Mouse (Mus musculus) liver, adult 2 months (tissue): Measurements from ENCODE around the gene Tor1a. TPM values are rescaled to one million over a fixed set of nuclear protein-coding genes. Genes with fewer than 3 reads are reported as not detected.
"Not testable (repeated sequence)": the region's sequence is repeated elsewhere in the genome, so short reads cannot be mapped to it uniquely, and the experiment has no call there.

Experiments
- DNase-seq: peaks from one replicate; pipeline ENCODE4 v3.0.0-alpha.2; 2011; ENCODE audit warnings: low read depth, low spot score; ENCODE audit errors: extremely low read depth
- H3K27ac ChIP-seq: fragments of 200-500 bp; replicated peaks from 2 replicates; pipeline ENCODE4 v1.5.1; 2012; ENCODE audit warnings: low read depth, mild to moderate bottlenecking, control low read depth, inconsistent platforms, low read length; ENCODE audit not compliant: insufficient read depth
- H3K27me3 ChIP-seq: fragments of 200-500 bp; 2 replicates; pipeline ENCODE4 v1.6.1; 2012; ENCODE audit warnings: mild to moderate bottlenecking, moderate library complexity, low read length, inconsistent platforms; ENCODE audit not compliant: control insufficient read depth, insufficient read depth
- H3K36me3 ChIP-seq: fragments of 200-500 bp; 2 replicates; pipeline ENCODE4 v1.6.1; 2012; ENCODE audit warnings: low read length, inconsistent platforms; ENCODE audit not compliant: control insufficient read depth, insufficient read depth
- H3K4me1 ChIP-seq: fragments of 200-500 bp; 2 replicates; pipeline ENCODE4 v1.6.1; 2011; ENCODE audit warnings: low read length; ENCODE audit not compliant: control insufficient read depth, insufficient read depth
- H3K4me3 ChIP-seq: fragments of 200-500 bp; 2 replicates; pipeline ENCODE4 v1.5.1; 2011; ENCODE audit warnings: low read depth, mild to moderate bottlenecking, control low read depth, low read length, moderate library complexity; ENCODE audit not compliant: insufficient read depth
- H3K79me2 ChIP-seq: fragments of 200-500 bp; 2 replicates; pipeline ENCODE4 v1.6.1; 2012; ENCODE audit warnings: inconsistent platforms, mild to moderate bottlenecking, low read length, moderate library complexity; ENCODE audit not compliant: control insufficient read depth, insufficient read depth
- H3K9ac ChIP-seq: fragments of 200-500 bp; 2 replicates; pipeline ENCODE4 v1.6.1; 2012; ENCODE audit warnings: low read depth, mild to moderate bottlenecking, control low read depth, inconsistent platforms, low read length
- CTCF ChIP-seq: fragments of 200-500 bp; IDR thresholded peaks from 2 replicates; pipeline ENCODE4 v1.5.1; 2011; ENCODE audit warnings: low read depth, low read length, control low read depth
- POLR2A ChIP-seq: fragments of 200-500 bp; IDR thresholded peaks from 2 replicates; pipeline ENCODE4 v1.6.1; 2011; ENCODE audit warnings: low read length, control low read depth; ENCODE audit not compliant: insufficient read depth; ENCODE audit errors: extremely low read depth
- WGBS: fragments of 180-500 bp; shearing (Covaris S2); methylation state at CpG from one replicate; pipeline ENCODE4 v1.1.7; 2018; 5-methylcytosine and 5-hydroxymethylcytosine counted together
- polyA plus RNA-seq: library from polyadenylated mRNA; depleted of rRNA; stranded (reverse); fragments of >200 nt; gene quantifications from 2 replicates; pipeline ENCODE4 v1.2.3, GENCODE M21; 2012
- total RNA-seq: library from RNA; depleted of rRNA; stranded (reverse); fragments of >200 nt; gene quantifications from 2 replicates; pipeline ENCODE4 v1.2.3, GENCODE M21; 2014

Tor1a gene
- total and polyA plus RNA-seq, 2 experiments: 54.2 to 76.6 TPM

DNA sequence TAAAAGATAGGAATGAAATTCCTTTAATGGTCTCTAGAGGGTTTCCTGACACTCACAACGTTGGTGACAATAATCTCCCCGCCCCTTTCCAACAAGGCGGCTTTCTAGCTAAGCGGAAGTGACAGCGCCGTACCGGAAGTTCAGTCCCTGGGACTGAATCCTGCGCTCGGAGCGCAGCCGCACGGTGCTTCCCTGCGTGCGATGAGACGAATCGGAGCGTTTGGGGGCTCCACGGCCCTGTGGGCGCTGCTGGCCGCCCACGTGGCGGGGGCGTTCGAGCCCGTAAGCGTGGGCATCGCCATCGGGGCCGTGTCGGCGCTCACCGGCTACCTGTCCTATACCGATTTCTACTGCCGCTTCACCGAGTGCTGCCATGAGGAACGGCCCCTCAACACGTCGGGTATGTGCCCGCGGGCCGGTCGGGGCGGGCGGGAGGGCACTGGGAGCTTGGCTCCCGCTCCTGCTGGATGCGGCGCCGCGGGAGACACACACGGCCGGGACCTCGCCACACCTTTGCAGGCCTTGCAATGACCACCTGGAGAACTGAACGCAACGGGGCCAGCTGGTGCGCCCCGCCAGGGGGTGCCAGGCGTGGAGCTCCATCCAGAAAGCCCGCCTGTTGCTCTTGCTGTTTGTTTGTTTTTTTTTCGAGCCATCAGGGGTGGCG lies 14.8 kb downstream of the Tor1a start, which contains the start of gene Tor1b:
TSS of gene Tor1b (plus strand) at position 136 of the 667 bp plus-strand sequence.
- H3K4me1 ChIP-seq: peaks cover 30% of the 10 kb centered on the region
- WGBS: under 1% methylated on average over 60 of the region's 60 CpGs
- H3K36me3 ChIP-seq: peaks cover 20% of the 10 kb centered on the region
- H3K79me2 ChIP-seq: peaks cover 28% of the 10 kb centered on the region; the same call in 1 of the 2 replicates
- H3K9ac ChIP-seq: peak within 1 kb of the TSS; percentile 100
- TF ChIP-seq POLR2A (peak; percentile 94), CTCF (peak; percentile 40)
- no peaks in the 10 kb centered on the region for H3K27me3 ChIP-seq
- H3K27ac ChIP-seq: peak within 1 kb of the TSS; percentile 91
- H3K4me3 ChIP-seq: peak within 1 kb of the TSS; percentile 99
- DNase-seq: peak; percentile 85

DNA sequence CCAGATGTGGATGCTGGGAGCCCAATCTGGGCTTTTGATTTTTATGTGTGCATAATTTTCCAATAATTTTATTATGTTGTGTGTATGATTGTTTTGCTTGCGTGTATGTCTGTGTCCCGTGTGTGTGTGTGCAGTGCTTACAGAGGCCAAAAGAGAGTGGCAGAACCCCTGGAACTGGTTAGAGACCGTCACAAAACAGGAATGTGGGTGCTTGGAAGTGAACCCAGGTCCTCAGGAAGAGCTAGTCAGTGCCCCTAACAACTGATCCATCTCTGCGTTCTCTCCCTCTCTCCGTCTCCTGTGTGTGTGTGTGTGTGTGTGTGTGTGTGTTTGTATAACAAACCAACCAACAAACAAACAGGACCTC lies 15.3 kb downstream of the Tor1a start:
- peaks cover 17% of the 10 kb centered on the region for H3K36me3 ChIP-seq
- H3K27ac ChIP-seq: peak overlapping the region; percentile 43
- no peak for DNase-seq
- peaks cover 28% of the 10 kb centered on the region for H3K4me1 ChIP-seq
- H3K4me3 ChIP-seq: peak overlapping the region; percentile 99; the same call in 1 of the 2 replicates
- no peak overlapping the region for H3K9ac ChIP-seq
- peaks cover 28% of the 10 kb centered on the region; the same call in 1 of the 2 replicates for H3K79me2 ChIP-seq
- TF ChIP-seq POLR2A (no peak), CTCF (no peak)
- WGBS: 29% methylated on average over 5 of the region's 5 CpGs
- H3K27me3 ChIP-seq: no peaks in the 10 kb centered on the region

- H3K4me3 ChIP-seq: peak overlapping the region; percentile 51
- H3K9ac ChIP-seq: no peak overlapping the region
- H3K36me3 ChIP-seq: no peaks in the 10 kb centered on the region
- DNase-seq: peak; percentile 67
- no peaks in the 10 kb centered on the region for H3K27me3 ChIP-seq
- 22% methylated on average over 16 of the region's 16 CpGs for WGBS
- H3K4me1 ChIP-seq: no peaks in the 10 kb centered on the region
- TF ChIP-seq CTCF (peak; percentile 95), POLR2A (no peak)
- no peak overlapping the region for H3K27ac ChIP-seq
- H3K79me2 ChIP-seq: no peaks in the 10 kb centered on the region
Observed at GRCm38 (mm10) chr2:30942603-30943011, 25.1 kb downstream of the Tor1a start.

- not testable (repeated sequence) for H3K27me3 ChIP-seq, H3K36me3 ChIP-seq, DNase-seq, H3K4me1 ChIP-seq, H3K4me3 ChIP-seq, H3K79me2 ChIP-seq, H3K9ac ChIP-seq, H3K27ac ChIP-seq
- 60% methylated on average over 7 of the region's 7 CpGs for WGBS
Observed at GRCm38 (mm10) chr2:30942116-30942515, 25.6 kb downstream of the Tor1a start.

DNA sequence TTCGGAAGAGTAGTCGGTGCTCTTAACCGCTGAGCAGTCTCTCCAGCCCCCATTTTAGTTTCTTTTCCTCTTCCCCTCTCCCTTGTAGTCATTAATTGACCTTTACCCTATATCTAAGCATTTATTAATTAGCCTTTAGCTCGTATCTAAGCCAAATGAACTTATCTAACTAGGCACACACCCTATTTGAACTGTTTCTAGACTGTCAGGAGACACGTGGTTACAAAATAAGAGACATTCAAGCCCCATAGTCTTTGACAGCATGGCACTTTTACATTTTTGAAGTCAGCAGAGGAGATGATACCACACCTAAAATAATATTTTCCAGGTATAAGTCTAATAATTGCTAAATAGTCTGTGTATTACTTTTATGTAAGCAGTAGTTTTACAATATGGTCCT lies 26.1 kb downstream of the Tor1a start:
- H3K27ac ChIP-seq: no peak overlapping the region
- H3K4me1 ChIP-seq: no peaks in the 10 kb centered on the region
- no peak overlapping the region for H3K4me3 ChIP-seq
- no peak for DNase-seq
- TF ChIP-seq CTCF (no peak), POLR2A (no peak)
- WGBS: 86% methylated on average over 5 of the region's 5 CpGs
- H3K36me3 ChIP-seq: no peaks in the 10 kb centered on the region
- H3K27me3 ChIP-seq: no peaks in the 10 kb centered on the region
- H3K79me2 ChIP-seq: no peaks in the 10 kb centered on the region
- H3K9ac ChIP-seq: no peak overlapping the region

DNA sequence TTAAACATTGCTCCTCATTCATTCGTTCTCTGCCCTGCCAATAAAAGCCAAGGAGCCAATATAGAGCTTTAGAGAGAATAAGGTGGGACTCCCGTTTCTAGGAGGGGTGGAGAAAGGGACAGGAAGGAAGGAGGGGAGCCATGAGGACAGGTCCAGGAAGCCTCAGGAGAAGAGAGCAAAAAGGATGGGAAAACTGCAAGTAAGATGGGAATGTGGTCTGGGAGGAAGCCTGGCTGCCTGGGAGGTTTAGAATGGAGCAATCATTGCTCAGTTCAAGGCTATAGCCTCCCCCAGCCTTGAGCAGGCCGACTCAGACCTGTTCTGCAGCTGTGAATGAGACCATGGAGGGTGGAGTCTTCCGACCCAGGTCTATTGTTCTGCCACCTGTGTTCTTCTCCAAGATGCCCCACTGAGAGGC lies 29.1 kb downstream of the Tor1a start:
- Histone ChIP-seq H3K27ac (no peak overlapping the region), H3K4me3 (no peak overlapping the region), H3K36me3 (no peaks in the 10 kb centered on the region), H3K9ac (no peak overlapping the region), H3K4me1 (no peaks in the 10 kb centered on the region), H3K79me2 (no peaks in the 10 kb centered on the region), H3K27me3 (no peaks in the 10 kb centered on the region)
- 51% methylated on average over 4 of the region's 4 CpGs for WGBS
- no peak for TF ChIP-seq CTCF
- TF ChIP-seq POLR2A: no peak
- DNase-seq: no peak
